ENCODE assay signal across 28 mouse cellular contexts in the genomic region with DNA sequence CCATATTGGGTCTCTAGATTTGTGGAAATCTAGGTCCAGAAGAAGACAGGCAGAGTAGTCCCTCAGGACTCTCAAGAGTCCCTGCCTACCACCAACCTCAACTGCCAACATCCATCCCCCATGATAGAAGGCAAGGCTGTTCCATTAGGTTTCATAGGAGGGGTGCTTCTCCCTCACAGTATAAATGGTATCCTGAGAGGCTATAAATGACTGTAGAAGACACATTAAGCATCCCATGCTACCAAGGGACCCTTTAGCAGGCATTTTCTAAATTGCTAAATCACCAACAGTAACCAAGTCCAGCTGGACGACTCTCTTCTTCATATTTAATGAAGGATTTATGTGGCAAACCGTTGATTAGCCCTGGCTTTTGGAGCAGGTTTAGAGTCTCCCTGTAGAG.
"Had no signal": no experiment of that assay in that cellular context is flagged by ENCODE, and none has a peak within 500 bp of the region (broad histone marks: within the 10 kb centered on the region; RNA-seq: fewer than 3 reads in every experiment).

No protein-coding gene starts in this region.

- H3K4me3 ChIP-seq: embryonic facial prominence, embryonic 10.5 days; embryonic facial prominence, embryonic 12.5 days; embryonic facial prominence, embryonic 13.5 days; embryonic facial prominence, embryonic 15.5 days; erythroblast, embryonic 14.5 days; forebrain, embryonic 10.5 days; forebrain, embryonic 12.5 days; forebrain, embryonic 13.5 days; forebrain, embryonic 15.5 days; gastrocnemius, adult 2 months had no signal

- H3K36me3 ChIP-seq: embryonic facial prominence, embryonic 10.5 days; embryonic facial prominence, embryonic 12.5 days; embryonic facial prominence, embryonic 13.5 days; embryonic facial prominence, embryonic 15.5 days; forebrain, embryonic 10.5 days; forebrain, embryonic 12.5 days; forebrain, embryonic 15.5 days had no signal

- H3K27ac ChIP-seq: embryonic facial prominence, embryonic 10.5 days; embryonic facial prominence, embryonic 12.5 days; embryonic facial prominence, embryonic 13.5 days; embryonic facial prominence, embryonic 15.5 days; forebrain, embryonic 10.5 days; forebrain, embryonic 12.5 days; forebrain, embryonic 13.5 days; forebrain, embryonic 15.5 days; gastrocnemius, adult 2 months had no signal

- H3K4me2 ChIP-seq: embryonic facial prominence, embryonic 12.5 days; embryonic facial prominence, embryonic 13.5 days; embryonic facial prominence, embryonic 15.5 days; forebrain, embryonic 12.5 days; forebrain, embryonic 13.5 days; forebrain, embryonic 15.5 days had no signal

- DNase-seq: cerebellum, adult 2 months; cerebellum, adult 8-10 months; cerebellum, adult 9-10 months; cerebellum, adult 9-11 months; cerebellum, postnatal 10 days; cerebellum, postnatal 14 days; cerebellum, postnatal 25 days; cerebellum, postnatal 36 days; embryo, embryonic 11 days; forebrain, postnatal 0 days; gastrocnemius, adult 2 months; gastrocnemius, postnatal 10 days; gastrocnemius, postnatal 14 days; gastrocnemius, postnatal 25 days; gastrocnemius, postnatal 36 days; heart, adult 11 months; heart, adult 18-20 months had no signal

- H3K9ac ChIP-seq: embryonic facial prominence, embryonic 12.5 days; embryonic facial prominence, embryonic 13.5 days; embryonic facial prominence, embryonic 15.5 days; forebrain, embryonic 12.5 days; forebrain, embryonic 13.5 days; forebrain, embryonic 15.5 days; forebrain, postnatal 0 days had no signal

- H3K9me3 ChIP-seq: embryonic facial prominence, embryonic 10.5 days; embryonic facial prominence, embryonic 12.5 days; embryonic facial prominence, embryonic 13.5 days; embryonic facial prominence, embryonic 15.5 days; forebrain, embryonic 10.5 days; forebrain, embryonic 12.5 days; forebrain, embryonic 13.5 days; forebrain, embryonic 15.5 days had no signal

- H3K4me1 ChIP-seq: embryonic facial prominence, embryonic 10.5 days; embryonic facial prominence, embryonic 12.5 days; embryonic facial prominence, embryonic 13.5 days; embryonic facial prominence, embryonic 15.5 days; forebrain, embryonic 10.5 days; forebrain, embryonic 12.5 days; forebrain, embryonic 13.5 days; forebrain, embryonic 15.5 days had no signal

- ATAC-seq: forebrain, embryonic 13.5 days; forebrain, embryonic 14.5 days; forebrain, embryonic 15.5 days; forebrain, embryonic 16.5 days; forebrain, postnatal 0 days had no signal

- H3K27me3 ChIP-seq: embryonic facial prominence, embryonic 12.5 days; embryonic facial prominence, embryonic 13.5 days; embryonic facial prominence, embryonic 15.5 days; forebrain, embryonic 12.5 days; forebrain, embryonic 13.5 days; forebrain, embryonic 15.5 days had no signal
